Mouse (Mus musculus) lung, adult 2 months (tissue): ENCODE measurements around the gene Snx30.

ENCODE experiments used
- CTCF ChIP-seq: fragments of 200-500 bp; IDR thresholded peaks from 2 replicates; pipeline ENCODE4 v1.5.1; 2011; ENCODE audit warnings: mild to moderate bottlenecking, low read length, control low read depth; ENCODE audit not compliant: insufficient read depth
- POLR2A ChIP-seq: fragments of 200-500 bp; IDR thresholded peaks from 2 replicates; pipeline ENCODE4 v1.6.1; 2011; ENCODE audit warnings: low read depth, mild to moderate bottlenecking, control low read depth, low read length, borderline replicate concordance; ENCODE audit errors: extremely low read depth

- TF ChIP-seq CTCF (no peak), POLR2A (no peak)
These were observed 47.5 kb downstream of the Snx30 start for GRCm38 (mm10) chr4:59853155-59853554.
